Mouse (Mus musculus) B cell, adult 2 months (primary cell): ENCODE measurements around the gene Gm45233.
"Not testable (repeated sequence)": the region's sequence is repeated elsewhere in the genome, so short reads cannot be mapped to it uniquely, and the experiment has no call there.

Experiments used
- DNase-seq, 2 experiments: peaks; one replicate each; pipeline ENCODE4 v3.0.0; 2022

Gm45233 gene

DNA sequence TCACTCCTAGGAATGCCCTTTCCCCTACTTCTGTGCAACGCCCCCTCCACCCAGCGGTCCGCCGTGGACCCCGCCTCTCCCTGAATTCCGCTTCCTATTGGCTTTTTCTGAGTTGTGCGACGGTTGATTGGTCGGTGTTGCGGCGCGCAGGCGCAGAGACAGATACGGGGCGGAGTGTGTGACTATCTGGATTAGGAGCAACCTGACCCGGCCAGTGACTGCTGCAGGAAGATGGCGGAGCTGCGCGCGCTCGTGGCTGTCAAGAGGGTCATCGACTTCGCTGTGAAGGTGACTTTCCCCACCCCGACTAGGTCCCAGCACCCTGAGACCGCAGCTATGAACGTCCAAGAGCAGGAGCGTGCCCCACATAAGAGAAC lies at the start of gene Gm45233, which contains the start of gene Etfb:
TSS of gene Gm45233 (plus strand) at position 212 of the 377 bp plus-strand sequence.
TSS of gene Etfb (plus strand) at position 167 of the 377 bp plus-strand sequence.
- DNase-seq = peak; percentile 85 to 86

DNA sequence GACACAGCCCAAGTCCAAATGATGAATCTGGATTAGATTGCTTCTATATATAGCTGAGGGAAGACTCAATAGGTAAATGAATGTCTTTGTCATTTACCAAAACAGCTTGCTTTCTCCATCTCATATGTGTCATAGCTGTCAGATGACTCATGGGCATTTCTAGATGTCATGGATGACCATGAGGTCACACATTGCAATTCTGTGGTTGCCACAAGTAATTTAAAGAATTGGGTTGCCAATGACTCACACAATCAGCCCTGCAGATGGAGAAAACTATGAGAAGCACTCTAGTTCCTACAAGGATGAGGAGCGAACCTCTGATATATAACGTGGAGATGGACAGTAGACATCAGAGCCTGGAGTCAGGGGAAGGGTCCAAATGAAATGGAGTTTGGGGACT lies 44.4 kb upstream of the Gm45233 start:
- no peak for DNase-seq

DNA sequence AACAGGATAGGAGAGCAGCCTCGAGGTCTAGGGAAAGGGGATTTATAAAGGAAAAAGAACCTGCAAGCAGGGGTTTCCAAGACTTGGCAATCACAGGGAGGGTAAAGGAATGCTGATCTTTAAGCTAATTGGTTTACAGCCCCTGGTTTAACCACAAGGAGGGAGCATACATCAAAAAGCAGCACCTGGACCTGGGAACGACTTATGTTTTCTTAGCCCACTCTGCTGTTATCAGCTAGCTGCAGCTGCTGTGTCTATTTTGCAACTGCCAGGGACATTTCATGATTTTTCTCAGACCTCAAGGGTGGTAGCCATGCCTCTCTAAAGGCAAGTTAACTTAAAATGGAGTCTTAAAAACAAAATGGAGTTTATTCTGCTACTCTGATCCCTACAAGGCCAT lies 41.2 kb upstream of the Gm45233 start:
- no peak for DNase-seq

DNA sequence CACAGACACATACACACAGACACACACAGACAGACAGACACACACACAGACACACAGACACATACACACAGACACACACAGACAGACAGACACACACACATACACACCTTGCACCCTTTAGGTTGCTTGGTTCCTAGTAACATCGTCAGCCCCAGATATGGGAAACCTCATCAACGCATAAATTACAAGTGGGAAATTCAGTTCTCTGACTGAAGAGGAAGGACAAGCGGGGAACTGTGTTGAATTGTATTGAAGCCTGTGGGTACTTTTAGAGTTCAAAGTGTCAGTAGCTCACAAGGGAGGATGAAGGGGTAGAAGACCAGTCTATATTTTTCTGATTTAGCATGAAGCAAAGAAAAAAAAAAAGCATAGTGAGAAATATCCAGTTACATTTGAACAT lies 36.4 kb upstream of the Gm45233 start:
- peak; percentile 24 to 25 for DNase-seq

DNA sequence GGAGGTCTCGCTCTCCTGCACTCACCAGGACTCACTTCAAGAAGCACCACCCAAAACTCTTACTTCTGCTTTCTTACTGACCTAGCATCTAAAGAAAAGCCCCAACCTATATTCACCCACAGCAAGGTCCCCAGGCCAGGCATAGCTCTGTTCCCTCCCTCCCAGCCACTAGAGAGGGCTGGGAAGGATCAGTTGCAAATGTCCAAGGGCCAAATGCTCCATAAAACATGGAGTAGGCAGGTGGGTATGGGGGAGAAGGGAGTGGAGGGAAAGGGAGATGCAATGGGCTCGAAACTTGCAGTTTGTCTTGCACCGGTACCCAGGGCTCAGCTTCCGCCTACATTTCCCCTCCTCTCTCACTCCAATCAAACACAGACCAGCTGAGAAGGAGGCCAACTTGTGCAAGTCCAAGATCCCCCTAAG lies 35.8 kb upstream of the Gm45233 start, which contains the start of gene Siglecg:
TSS of gene Siglecg (plus strand) at position 74 of the 423 bp plus-strand sequence.
- peak; percentile 71 to 78 for DNase-seq

DNA sequence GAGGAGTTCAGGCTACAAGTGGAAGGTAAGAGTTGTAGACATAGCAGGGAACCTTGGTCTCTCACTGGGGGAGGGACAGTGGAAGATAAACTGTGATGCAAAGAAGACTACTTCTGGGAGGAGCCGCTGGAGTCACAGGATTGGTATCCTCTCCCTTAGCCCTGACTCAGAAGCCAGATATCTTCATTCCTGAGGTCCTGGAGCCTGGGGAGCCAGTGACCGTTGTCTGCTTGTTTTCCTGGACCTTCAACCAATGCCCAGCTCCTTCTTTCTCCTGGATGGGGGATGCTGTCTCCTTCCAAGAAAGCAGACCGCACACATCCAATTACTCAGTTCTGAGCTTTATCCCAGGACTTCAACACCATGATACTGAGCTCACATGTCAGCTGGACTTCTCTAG lies 34.8 kb upstream of the Gm45233 start:
- no peak for DNase-seq

DNA sequence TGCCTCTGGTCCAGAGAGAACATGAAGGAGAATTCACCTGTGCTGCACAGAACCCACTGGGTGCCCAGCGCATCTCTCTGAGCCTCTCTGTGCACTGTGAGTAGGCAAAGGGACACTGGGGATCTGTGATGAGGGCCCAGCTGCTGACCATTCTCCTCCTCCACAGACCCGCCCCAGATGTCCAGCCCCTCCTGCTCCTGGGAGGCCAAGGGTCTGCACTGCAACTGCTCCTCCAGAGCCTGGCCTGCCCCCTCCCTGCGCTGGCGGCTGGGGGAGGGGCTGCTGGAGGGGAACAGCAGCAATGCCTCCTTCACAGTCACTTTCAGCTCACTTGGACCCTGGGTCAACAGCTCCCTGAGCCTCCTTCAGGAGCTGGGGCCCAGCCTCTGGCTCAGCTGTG lies 32.2 kb upstream of the Gm45233 start:
- not testable (repeated sequence) for DNase-seq

DNA sequence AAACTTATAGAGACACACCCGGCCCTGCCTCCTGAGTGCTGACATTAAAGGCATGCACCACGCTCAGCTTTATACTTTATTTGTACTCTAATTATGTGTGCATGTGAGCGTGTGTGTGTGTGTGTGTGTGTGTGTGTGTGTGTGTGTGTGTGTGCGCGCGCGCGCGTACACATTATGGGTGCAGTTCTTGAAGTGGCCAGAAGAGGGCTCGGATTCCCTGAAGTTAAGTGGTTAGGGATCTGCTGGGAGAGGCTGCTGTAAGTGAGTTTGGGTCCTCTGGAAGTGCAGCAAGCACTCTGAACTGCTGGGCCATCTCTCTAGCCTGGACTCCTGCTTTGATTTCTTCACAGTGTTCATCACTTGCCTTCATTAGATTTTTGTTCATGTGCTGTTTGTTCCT lies 26.6 kb upstream of the Gm45233 start:
- DNase-seq = peak; percentile 28 to 35

DNA sequence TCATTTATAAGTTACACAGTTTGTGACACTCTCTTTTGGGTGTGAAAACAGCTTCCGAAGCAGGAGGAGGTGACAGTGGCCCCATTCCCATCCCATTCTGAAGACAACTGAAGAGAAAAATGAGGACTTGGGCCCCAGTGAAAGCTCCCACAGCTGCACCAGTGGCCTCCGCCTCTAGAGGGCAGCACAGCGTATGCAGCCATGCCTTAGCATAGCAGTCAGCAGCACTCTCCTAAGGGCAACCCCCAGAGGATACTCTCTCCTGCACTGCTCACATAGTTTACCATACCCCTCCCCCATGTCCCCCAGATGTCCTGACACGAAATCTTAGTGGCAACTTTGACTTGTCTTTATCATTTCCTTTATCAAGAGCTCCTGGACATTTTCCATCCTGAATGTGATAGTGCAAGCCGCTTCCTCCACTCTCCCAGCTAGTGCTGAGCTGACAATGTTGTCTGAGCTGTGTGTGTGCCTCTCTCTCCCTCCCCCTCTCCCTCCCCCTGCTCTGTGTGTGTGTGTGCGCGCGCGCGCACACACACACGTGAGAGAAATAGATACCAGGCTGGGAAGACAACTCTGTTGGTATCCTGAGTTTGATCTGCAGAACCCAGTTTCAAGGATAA lies 20.8 kb upstream of the Gm45233 start:
- peak; percentile 86 for DNase-seq

DNA sequence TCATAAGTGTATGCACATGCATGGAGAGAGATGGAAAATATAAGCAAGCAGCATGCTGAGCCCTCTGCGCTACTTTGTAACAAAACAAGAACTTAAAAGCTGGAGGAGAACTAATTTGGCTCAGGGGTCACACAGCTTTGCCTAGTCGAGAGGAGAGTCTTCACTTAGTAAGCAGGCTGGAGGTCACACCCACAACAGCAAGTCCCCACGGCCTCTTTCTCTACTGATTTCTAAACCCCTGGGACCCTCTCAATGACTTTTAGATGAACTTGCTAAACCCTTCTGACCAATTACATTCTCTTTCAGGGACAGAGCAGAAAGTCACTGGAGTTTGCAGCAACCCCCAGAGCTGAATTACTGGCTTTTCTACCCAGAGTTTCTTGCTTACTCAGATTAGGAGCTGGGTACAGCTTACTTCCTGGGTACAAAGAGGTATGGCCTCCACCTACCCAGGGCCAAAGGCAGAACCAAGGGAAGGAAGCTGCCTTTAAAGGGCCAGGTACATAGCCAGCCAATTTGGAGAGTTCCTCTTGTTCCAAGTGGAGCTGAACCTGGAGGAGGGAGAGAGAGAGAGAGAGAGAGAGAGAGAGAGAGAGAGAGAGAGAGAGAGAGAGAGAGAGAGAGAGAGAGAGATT lies 19.8 kb upstream of the Gm45233 start:
- DNase-seq = no peak

DNA sequence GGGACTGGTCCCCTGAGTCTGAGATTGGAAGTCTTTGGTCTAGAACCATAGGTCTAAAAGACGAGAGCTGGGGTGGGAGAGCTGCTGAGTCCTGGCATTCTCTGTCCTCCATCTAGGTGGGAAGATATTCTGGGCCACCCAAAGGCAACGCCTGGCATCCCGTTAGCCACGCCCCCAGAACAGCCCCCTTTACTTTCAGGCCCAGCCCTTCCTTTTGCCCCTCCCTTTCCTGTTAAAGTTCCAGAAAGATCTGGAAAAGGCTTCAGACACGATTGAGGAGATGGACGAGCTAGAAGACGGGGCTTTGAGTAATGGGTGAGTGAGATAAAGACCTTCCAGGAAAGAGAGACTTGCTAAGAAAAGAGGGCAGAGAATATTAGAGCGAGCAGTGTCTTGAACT lies 16.5 kb upstream of the Gm45233 start, which contains the start of gene Lim2:
TSS of gene Lim2 (plus strand) at position 265 of the 400 bp plus-strand sequence.
- DNase-seq = no peak

DNA sequence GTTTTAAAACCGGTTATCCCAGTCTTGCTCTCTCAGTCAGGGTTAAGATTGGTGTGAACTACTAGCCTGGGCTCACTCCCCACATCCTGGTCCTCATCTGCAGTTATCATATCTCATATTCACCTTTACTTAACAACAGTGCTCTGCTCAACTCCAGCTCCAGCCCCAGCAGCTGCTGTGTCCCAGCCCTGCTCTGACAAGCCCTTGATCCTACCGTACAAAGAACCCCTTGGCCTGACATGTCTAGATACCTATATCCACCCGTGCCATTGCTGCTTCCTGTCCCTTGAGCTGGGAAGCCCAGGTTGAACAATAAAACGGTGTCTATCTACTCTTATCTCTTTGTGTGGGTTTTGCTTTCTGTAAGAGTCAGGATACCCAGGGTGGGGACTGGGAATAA lies 14.4 kb upstream of the Gm45233 start:
- DNase-seq = no peak

DNA sequence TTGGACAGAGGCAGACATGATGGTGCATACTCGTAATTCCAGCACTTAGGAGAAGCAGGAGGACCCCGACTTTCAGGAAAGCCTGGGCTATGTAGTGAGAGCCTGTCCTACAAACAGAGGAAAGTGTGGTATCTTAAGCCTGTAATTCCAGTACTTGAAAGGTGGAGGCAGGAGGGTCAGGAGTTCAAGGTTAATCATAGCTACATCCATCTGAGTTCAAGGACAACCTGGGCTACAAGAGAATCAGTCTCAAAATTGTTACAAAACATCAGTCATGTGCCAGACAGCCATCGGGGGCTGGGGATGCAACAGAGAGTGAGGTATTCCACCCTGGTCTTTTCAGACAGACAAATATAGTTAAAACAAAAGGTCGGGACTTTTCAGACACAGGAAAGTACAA lies 11.0 kb upstream of the Gm45233 start:
- no peak for DNase-seq

DNA sequence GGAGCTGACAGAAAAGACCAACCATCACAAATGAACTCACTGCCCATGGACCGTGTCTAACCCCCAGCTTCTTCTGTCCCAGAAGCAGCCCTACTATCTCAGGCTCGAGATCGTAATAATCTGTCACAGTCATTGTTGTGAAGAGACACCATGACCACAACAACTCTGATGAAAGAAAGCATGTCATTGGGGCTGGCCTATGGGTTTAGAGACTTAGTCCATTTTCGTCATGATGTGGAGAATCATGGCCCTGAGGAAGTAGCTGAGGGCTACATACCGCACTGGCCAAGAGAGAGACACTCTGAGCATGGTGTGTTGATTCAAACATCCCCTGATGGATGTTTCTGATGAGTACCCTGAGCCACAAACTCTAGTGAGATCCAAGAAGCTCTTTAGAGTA lies 9.3 kb upstream of the Gm45233 start:
- no peak for DNase-seq

DNA sequence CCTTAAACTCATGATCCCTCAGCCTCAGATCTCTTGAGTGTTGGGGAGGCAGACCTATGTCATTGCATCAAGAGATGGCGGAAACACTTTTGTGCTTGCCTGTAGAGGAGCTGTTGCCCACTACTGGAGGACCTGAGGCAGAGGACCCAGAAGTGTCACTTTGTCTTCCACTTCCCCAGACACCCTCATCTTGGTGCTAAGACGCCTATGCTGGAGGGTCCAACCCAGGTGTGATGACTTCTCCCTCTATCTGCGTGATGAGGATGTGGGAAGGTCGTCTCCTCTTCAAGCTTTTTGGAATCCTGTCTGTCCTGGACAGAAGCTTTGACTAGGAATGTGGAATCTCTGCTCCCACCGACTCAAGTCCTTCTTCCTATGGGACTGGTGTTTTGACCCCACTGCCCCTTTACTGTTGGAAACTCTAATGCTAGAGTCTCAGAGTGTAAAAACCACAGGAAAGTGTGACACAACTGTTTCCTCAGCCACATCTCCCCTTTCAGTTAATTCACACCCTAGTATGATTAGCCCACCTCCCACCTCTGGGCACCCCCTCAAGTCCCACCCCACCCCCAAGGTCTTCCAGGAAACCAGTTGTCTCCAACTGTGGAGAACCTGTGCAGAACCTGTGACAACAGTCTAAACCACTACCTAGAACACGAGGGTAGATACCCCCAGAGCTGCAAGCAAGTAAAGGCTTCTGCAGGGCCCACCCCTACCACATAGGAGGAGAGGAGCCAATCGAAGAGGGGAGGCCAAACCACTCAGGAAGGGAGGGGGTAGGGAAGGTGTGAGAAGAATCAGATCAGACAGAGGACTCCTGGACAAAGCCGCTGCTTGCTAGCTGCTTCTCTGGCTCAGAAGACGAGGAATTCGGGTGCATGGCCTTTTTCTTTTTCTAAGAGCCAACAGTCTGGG lies 7.3 kb upstream of the Gm45233 start, which contains the start of gene Nkg7:
TSS of gene Nkg7 (plus strand) at position 733 of the 915 bp plus-strand sequence.
- no peak for DNase-seq

DNA sequence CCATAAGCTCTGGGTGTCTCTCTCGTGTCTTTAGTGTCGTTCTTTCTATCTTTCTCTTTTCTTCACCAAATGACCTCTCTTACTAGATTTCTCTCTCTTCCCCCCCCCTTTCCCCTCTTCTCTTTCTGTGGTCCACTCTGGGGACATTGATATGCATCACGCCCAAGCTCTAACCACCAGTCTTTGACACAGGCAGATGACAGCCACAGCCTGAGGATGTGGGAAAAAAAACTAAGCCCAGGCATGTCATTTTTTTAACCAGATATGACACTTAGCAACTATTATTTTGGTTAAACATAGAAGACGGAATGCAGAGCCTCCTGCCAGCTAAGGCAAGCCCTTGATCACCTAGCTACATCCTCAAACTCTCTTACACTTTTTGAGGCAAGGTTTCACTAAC lies 5.3 kb upstream of the Gm45233 start:
- no peak for DNase-seq

DNA sequence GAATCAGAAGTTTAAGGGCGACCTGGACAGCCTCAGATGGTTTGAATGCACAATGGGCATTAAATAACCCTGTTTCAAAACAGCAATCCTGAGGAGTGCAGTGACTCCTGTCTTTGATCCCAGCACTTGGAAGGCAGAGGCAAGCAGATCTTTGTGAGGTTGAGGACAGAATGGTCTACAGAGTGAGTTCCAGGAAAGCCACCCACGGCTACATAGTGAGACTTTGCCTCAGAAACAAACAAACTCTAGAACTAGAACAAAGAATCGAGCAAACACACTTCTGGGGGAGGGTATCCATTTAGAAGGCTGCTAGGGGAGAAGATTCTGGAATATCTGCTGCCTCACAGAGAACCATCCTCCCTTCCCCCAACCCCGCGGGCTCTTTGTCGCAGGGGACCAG lies 3.4 kb upstream of the Gm45233 start, which contains the start of gene Cldnd2:
TSS of gene Cldnd2 (plus strand) at position 301 of the 400 bp plus-strand sequence.
- DNase-seq = no peak

DNA sequence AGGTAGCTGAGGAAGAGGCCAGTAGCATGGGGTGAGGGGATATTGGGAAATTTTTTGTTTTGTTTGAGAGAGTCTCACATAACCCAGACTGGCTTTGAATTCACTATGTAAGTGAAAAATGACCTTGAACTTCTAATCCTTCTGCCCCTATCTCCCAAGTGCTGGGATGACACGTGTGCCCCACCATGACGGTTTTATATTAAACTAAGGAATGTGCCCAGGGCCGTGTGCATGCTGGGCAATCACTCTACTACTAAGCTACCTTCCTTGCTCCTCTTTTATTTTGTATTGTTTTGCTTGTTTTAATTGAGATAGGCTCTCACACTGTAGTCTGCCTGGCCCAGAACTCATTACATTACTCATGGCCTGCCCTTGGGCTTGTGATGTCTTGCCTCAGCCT lies 2.9 kb upstream of the Gm45233 start:
- no peak for DNase-seq

DNA sequence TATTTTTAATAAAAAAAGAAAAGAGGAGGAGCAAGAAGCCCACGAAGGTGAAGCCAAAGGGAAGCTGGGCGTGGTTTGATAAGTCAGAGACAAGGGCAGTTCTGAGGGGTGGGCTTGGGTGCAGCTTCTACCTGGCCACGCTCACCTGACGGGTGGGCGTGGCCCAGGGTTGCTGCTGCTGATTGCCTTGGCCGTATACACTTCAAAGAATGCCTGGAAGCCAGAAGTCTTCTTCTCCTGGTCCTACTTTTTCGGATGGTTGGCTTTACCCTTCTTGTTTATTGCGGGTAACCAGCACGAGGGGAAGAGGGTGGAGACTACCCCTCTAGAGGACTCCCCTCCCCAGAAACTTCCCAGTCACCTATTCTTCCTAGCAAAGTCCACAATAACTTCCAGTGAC lies 1.2 kb upstream of the Gm45233 start:
- DNase-seq = no peak

DNA sequence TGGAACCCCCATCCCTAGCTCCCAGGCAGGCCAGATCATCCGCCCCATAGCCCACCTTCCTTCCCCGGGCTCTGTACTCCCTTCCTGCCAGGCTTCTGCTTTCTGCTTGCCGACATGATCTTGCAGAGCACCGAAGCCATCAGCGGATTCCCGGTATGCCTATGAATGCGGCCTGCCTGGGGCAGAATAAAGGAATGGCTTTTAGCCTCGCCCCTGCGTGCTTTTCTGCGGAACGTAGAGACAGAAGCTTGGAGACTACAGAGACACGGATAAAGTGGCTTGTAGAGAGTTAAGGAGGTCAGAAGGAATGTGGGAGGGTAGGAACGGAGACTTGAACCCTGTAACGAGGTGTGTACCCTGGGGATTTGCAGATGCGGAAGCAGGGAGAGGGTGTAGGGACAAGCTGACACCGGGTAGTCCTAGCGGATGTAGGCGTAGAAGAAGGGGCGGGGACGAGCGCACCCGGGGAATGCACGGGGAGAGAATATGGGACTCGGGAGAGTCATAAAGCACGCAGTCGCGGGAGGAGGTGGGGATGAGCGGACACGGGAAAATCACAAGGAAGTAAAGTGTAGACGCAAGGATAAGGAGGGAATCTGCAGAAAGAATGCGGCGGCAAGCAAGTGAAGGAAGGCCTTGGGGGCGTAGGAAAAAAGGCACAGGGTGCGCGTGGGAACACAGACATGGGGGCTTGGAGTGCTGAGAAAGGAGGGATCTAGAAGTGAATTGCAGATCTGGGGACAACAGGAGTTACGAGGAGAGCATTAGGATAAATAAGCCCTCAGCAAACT lies 607 bp upstream of the Gm45233 start:
- peak; percentile 65 to 69 for DNase-seq

DNA sequence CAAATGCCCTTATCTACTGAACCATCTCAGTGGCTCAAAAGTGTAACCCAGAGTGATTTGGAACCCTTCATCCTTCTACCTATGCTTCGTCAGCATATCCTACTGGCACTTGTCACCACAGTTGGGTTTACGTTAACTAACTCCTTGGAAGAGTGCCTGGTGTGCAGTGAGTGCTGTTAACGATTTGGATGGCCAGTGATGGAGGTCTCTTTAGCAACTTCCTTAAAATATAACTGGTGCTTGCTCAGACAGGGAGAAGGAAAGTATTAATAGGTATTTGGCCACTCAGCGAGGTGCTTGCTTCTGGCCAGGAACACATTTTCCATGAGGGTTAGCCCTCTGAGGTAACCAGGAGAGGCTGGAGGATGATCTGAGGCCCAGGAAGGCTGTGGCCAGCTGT lies 3.9 kb downstream of the Gm45233 start:
- DNase-seq = no peak

DNA sequence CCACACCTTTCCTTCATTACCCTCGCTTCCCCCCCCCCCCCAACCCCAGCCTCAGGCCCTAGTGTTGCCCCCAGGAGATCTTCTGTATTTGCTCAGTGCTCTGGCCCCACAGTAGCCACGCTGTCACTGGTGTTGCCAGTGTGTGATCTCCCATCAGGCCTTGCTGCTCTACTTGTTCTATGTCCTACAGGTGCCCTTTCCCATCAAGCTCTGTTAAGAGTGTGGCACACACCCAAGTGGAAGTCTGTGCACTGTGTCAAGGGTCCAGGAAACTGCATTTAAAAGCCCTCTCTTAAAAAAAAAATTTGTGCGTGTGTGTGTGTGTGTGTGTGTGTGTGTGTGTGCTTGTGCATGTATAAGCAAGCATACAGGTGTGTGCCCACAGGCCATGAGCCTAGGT lies 4.3 kb downstream of the Gm45233 start:
- no peak for DNase-seq

DNA sequence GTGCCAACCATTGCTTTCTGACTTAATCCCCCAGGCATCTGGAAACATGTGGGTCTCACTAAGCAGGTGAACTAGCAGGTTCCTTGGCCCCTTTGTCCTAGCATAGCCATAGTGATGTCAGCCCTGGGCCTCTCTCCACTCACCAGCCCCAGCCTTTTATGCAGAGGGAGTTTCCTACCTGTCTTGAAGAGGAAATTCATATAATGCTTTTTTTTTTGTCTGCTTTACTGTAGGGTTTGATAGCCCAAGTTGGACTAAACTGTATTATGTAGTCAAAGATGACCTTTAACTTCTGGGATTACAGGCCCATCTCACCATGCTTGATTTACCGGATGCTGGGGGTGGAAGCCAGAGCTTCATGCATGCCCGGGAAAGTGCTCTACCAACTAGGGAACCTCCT lies 5.9 kb downstream of the Gm45233 start:
- DNase-seq = no peak
